Mouse (Mus musculus): ENCODE data around the gene Gm10961.
"Not testable (repeated sequence)": the region's sequence is repeated elsewhere in the genome, so short reads cannot be mapped to it uniquely, and the experiment has no call there.

Gm10961 gene

GRCm38 (mm10) chr3:107617800-107618199 lies 13.3 kb upstream of the Gm10961 start:
- CTCF ChIA-PET = no interaction called here

- CTCF ChIA-PET = no interaction called here
Observed at GRCm38 (mm10) chr3:107619911-107620310, 11.2 kb upstream of the Gm10961 start.

GRCm38 (mm10) chr3:107621286-107622075 lies 9.6 kb upstream of the Gm10961 start:
- CTCF ChIA-PET = no interaction called here

- CTCF ChIA-PET = no interaction called here
Observed at GRCm38 (mm10) chr3:107622537-107622936, 8.6 kb upstream of the Gm10961 start.

GRCm38 (mm10) chr3:107624424-107624823 lies 6.7 kb upstream of the Gm10961 start:
- CTCF ChIA-PET = no interaction called here

GRCm38 (mm10) chr3:107625536-107625935 lies 5.6 kb upstream of the Gm10961 start:
- CTCF ChIA-PET = no interaction called here

GRCm38 (mm10) chr3:107626751-107627150 lies 4.4 kb upstream of the Gm10961 start:
- CTCF ChIA-PET = no interaction called here

GRCm38 (mm10) chr3:107627641-107628040 lies 3.5 kb upstream of the Gm10961 start:
- CTCF ChIA-PET = no interaction called here

GRCm38 (mm10) chr3:107628551-107628950 lies 2.6 kb upstream of the Gm10961 start:
- CTCF ChIA-PET = no interaction called here

- CTCF ChIA-PET = no interaction called here
Observed at GRCm38 (mm10) chr3:107629411-107629810, 1.7 kb upstream of the Gm10961 start.

GRCm38 (mm10) chr3:107631523-107631958 lies 419 bp downstream of the Gm10961 start, which contains the start of gene Strip1:
Gene Strip1, minus strand, starts transcription at chr3:107631694.
- CTCF ChIA-PET = no interaction called here

GRCm38 (mm10) chr3:107632786-107633185 lies 1.7 kb downstream of the Gm10961 start:
- CTCF ChIA-PET = no interaction called here

- CTCF ChIA-PET = interaction anchor here (0.7 kb wide), 1 partner anchor 582 kb away, joined by 4 read pairs; no protein-coding TSS in a partner anchor
Observed at GRCm38 (mm10) chr3:107633906-107634305, 2.8 kb downstream of the Gm10961 start.

GRCm38 (mm10) chr3:107635836-107636235 lies 4.7 kb downstream of the Gm10961 start:
- CTCF ChIA-PET = no interaction called here

- CTCF ChIA-PET = no interaction called here
Observed at GRCm38 (mm10) chr3:107636236-107636635, 5.1 kb downstream of the Gm10961 start.

- CTCF ChIA-PET = interaction anchor here (0.5 kb wide), 1 partner anchor 1118 kb away, joined by 4 read pairs; no protein-coding TSS in a partner anchor
Observed at GRCm38 (mm10) chr3:107637606-107638172, 6.6 kb downstream of the Gm10961 start.

GRCm38 (mm10) chr3:107646947-107647346 lies 15.8 kb downstream of the Gm10961 start:
- CTCF ChIA-PET = no interaction called here

- CTCF ChIA-PET = not testable (repeated sequence)
Observed at GRCm38 (mm10) chr3:107650276-107650675, 19.2 kb downstream of the Gm10961 start.

GRCm38 (mm10) chr3:107652968-107653367 lies 21.8 kb downstream of the Gm10961 start:
- CTCF ChIA-PET = no interaction called here

- CTCF ChIA-PET = interaction anchor here (0.6 kb wide), 1 partner anchor 91 kb away, joined by 3 read pairs; no protein-coding TSS in a partner anchor
Observed at GRCm38 (mm10) chr3:107654861-107655260, 23.7 kb downstream of the Gm10961 start.

GRCm38 (mm10) chr3:107655491-107655890 lies 24.4 kb downstream of the Gm10961 start:
- CTCF ChIA-PET = no interaction called here

GRCm38 (mm10) chr3:107656151-107656550 lies 25.0 kb downstream of the Gm10961 start:
- CTCF ChIA-PET = no interaction called here

- CTCF ChIA-PET = no interaction called here
Observed at GRCm38 (mm10) chr3:107656888-107657287, 25.8 kb downstream of the Gm10961 start.

Data from spleen, embryonic (tissue).